Mouse (Mus musculus) lung, postnatal 14 days (tissue): Measurements from ENCODE around the gene Gm49711.

Source experiments
- DNase-seq: peaks from one replicate; pipeline ENCODE4 v3.0.0; 2021

Gene Gm49711

DNA sequence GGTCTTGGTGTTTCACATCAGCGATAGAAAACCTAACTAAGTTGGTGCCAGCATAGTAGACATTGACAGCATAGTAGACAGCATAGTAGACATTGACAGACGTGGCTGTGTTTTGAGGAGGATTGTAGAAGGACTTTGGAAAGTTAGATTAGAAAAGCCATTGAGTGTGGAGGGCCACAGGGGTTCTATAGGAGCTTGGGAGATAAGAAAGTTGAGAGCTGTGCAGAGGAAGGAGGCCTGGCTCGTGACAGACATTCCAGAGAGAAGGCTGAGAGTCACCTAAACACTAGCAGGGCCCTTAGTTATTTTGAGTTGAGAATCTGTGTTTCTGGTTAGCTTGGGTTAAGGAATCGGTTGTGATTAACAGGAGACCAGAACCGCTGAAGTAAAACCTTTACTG, 69.5 kb downstream of the Gm49711 start:
- DNase-seq, result no peak

DNA sequence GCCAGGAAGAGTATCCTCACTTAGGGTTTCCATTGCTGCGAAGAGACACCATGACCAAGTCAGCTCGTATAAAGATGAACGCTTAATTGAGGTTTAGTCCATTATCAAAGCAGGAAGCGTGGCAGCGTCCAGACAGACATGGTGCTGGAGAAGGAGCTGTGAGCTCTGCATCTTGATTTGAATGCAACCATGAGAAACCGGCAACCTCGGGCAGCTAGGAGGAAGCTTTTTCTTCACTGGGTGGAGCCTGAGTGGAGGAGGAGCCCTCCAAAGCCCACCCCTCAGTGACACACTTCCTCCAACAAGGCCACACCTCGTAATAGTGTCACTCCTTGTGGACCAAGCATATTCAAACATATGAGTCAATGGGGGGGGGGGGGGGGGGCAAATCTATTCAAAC, 71.7 kb downstream of the Gm49711 start:
- DNase-seq, result no peak

DNA sequence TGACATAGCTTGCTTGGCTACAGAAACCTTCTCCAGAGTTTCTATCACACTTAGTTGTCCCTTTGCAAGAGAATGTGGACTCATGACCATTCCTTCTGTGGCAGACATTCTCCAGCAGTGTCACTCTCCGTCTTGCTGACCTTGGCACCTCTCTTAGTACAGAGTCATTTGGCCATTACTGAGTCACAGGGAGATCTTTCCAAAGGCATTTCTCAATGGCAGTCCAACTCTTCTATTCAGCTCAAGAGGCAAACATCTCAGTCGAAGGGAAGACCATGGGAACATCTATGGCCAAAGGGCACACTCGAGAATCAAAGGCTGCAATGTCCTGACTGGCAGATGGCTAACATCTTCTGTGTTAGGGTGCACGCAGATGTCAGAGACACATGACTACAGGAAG, 74.4 kb downstream of the Gm49711 start:
- no peak for DNase-seq

DNA sequence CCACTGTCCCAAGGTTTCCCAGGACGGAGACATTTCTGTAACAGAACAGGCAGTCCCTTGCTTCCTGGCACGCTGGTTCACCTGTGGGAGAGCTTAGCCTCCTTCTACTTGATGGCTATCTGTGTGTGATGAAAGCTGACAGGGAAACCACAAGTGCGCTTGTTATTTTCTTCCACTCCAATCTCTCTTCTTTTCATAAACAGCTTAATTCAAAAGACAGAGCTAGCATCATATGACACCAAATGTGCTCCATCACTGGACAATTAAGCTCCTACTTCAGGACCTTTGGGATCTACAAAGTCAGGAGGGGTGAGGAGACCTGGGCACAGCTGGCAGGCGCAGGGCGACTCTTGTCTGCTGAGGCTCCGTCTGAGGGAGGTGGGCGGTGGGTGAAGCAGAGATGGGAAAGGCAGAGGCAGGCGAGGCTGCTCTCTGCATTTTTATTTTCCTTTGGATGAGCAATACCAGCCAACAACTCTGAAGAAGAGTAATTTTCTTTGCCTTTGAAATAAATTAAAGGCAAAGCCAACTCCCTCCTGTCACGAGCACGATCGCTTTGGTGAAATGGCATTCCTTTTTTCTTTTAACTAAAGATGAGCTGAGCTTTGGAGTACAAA, 76.1 kb downstream of the Gm49711 start:
- DNase-seq, result no peak

DNA sequence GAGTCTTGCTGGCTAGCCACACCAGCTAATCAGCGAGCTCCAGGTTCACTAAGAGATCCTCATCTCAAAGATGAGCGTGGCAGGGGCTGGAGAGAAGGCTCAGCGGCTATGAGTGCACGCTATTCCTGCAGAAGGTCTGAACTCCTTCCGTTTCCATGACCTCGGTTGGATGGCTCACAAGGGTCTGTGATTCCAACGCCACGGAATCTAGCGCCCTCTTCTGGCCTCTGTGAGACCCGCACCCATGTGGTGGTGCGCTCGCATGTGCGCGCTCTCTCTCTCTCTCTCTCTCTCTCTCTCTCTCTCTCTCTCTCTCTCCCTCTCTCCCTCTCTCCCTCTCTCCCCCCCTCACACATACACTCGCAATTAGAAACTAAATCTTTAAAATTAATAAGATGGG, 78.2 kb downstream of the Gm49711 start:
- no peak for DNase-seq

DNA sequence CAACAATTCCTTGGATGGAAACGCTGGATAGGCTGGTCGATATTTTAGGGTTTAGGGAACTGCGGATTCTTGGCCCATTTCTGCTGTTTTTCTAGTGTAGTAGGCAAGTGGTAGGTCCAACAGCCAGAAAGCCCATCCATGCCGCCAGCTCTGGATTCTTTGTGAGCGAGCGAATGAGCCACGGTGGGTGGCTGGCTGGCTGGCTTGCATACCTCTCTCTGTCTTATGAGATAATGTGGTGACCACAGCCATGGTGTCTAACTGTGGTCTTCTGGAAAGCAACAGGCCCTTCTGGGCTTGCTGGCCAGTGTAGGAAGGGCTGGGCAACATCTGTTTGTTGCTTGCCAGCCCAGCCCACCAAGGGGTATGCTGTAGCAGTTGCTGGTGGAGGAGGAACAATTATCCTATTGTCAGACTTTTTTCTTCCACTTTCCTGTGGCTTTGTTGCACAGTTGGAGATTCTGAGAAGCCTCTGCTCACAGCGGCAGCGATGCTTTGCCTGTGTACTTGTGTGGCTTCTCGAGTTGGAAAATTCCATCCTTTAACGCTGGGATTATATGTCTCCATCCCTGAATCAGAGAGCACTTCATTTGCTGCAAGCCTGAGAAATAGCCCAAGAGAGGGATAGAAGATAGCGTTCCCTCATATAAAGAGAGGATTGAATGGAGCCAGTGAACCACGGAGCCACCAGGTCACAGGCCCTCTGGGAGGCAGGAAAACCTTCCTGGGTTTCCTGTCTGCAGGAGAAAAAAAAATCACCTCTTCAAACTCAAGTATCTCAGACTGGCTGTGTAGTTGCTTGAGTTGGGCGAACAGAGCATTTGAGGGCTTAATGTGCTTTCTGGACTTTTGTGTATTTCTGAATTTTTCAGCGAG, 81.5 kb downstream of the Gm49711 start:
- DNase-seq, result no peak

DNA sequence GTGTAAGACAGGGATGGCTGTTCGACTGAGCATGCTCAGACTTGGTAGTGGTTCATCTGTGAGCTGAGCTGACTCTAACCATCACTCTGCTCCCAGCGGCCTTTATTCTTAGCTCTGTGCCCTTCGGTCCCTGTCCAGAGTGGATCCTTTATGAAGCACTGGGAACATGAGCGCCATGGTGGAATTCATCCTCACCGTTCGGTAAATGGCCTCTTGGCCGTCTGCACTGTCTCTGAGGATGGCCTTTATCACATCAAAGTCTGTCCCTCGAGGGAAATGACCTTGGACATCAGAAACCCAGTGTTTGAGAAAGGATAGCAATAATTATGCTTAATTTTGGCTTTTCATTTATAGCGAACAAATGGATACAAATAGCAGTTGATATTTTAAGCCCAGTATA, 82.2 kb downstream of the Gm49711 start:
- no peak for DNase-seq

DNA sequence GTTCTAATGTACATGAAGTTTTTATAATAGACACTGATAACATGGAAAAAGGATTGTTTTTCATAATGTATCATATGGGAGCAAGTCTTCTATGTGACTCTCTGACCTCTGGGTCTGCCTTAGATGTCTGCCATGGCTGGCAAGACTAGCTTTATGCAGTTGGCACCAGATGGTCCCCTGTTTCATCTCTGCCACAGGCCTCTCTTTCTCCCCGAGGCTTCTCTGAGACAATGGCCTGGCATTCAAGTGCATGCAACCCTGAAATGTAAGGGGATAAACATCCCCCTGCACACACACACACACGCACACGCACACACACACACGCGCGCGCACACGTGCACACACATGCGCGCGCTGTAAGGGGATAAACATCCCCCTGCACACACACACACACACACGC, 82.9 kb downstream of the Gm49711 start:
- no peak for DNase-seq

DNA sequence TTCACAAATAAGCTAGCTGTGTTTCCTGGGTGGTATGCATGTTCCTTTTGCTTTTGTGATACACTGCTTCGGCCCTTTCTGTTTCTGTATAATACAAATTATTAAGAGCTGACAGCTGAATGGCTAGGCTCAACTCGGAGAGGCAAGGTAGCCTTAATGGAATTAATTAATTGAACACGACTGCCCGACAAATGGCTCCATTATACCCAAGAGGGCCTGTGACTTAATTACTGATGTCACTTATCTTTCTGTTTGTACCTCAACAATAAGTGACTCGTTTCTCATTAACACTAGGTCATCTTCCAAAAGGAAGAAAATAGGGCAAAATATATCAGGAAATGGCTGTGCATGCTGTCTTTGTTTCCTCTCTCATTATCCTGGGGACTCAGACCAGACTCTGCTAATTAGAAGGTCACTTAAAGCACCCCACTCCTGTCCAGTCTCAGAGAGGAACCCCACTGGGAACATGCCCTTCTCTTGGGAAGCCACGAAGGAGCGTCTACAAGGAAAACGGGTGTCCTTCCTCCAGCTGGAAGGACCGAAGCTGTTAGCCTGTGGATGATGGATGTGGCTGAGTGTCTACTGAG, 84.4 kb downstream of the Gm49711 start:
- no peak for DNase-seq

DNA sequence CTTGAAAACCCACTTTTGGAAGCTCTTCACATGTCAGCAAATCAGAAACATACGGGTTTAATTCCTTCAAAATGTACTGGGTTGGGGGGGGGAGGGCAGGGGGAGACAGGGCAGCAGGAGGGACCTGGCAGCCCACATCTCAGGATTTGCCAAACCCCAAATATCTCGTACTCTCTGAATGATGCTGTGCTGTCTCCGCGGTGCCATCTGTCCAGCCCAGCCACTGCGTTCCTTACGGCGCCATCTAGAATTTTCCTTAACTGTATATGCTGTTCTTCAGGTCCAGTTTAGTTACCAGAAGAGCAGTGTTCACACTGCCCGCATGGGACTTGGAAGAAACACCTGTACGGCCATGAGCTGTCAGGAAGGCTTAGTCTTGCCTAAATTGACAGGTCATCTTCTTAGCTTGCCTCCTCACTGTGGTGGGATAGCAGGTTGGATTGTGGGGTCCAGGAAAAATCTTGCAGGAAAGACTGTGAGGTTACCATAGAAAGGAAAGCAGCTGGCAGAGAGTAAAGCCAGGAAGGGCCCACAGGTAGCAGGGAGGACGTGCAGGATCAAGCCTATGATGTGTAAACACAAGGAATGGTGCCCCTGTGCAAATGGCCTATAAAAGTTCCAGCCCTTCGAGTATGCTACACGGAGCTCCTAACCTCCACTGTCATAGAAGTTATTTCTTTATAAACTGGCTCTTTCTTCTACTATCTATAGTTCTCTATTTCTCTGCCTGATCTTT, 89.7 kb downstream of the Gm49711 start:
- no peak for DNase-seq

DNA sequence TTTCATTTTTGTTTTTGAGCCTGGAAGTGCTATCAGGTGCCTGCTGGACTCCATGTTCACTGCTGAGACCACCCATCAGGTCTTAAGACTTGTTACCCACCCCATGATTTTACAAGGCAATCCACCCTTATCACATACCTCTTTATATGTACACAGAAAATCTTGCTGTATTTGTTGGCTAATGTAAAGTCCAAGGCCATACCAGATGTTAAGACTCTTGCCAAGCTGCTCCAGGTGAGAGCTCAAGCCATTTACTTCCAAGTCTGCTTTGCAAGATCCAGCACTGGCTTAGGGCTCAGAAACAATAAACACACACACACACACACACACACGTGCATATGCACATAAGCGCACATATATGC, 90.2 kb downstream of the Gm49711 start:
- DNase-seq, result no peak

DNA sequence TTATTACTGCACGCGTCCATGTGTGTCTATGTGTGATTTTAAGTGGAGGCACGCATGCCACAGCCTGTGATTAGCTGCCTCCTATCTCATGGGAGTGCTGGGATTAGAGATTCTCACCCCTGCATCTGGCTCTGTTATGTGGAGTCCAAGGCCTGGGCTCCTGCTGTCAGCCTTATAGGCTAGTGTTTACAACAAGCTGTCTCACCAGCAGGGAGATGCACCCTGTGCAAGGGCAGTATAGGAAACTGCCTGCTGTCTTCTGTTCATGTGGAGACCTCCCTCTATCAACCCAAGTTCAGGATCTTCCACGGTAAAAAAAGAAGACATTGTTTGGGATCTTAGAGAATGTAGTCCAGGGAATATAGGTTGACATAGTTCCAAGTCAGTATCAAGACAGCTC, 92.9 kb downstream of the Gm49711 start:
- no peak for DNase-seq

DNA sequence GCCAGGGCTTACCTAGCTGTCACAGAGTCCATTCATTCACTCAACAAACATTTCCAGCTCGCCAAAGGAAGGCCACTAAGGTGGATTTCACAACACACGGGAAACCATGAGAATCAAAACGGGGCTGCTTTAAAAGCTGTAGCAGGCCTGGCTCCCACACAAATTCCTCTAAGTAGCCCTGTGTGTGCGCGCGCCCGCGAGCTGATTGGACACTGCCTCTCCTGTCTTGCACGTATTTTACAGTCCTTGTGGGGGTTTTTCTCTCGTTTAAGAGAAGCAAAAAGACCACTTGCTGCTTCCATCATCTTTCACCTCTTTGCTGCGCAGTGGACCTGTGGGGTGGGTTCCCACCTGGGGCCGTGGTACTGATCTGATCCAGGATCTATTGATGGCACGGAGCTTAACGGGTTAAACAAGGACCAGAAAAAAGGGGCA, 99.9 kb downstream of the Gm49711 start:
- DNase-seq, result peak; percentile 39

DNA sequence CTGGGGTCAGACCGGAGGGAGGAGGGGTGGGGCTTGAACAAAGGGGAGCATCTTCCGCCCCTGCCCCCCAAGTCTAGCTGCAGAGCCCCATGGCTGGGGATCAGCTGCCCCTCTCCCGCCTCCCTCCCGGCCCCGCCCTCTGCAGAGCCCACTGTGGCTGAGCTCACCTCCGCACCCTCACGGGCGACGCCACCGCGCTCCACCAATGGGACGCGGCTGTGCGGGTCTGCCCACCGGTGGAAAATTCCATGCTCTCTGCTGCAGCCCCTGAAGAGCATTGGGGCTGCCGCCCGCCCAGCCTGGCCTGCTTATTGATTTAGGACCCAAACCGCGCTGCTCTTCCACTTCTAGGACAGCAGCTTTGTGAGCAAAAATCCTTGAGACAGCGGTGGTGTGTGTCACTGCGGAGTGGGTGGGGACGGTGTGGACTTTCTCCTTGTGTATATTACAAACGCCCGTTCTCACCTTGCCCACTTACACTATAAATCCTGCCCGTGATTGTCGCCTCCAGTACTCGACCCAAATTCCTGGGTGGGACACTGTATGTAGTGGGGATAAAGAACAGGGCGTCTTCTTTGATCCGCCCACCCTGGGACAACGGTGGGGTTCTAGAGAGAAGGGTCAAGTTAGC, 100.5 kb downstream of the Gm49711 start:
- peak; percentile 69 for DNase-seq

DNA sequence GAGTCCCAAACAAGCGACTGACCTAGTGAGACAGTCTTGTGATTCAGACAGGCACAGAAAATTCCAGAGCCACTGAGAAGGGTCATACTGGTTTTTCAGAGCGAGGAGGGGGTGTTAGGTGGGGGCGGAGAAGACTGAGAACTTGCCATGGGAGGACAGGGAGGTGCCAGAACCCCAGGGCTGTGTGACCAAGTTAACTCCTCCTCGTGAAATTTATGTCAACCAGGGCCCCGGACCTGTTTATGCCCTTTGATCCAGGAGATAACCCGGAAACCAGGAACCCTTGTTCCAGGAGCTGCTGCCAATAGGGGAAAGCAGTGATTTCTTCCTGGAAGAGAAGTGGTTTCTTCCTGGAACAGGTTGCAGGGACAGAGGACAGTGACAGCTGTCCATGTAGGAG, 101.0 kb downstream of the Gm49711 start:
- no peak for DNase-seq

DNA sequence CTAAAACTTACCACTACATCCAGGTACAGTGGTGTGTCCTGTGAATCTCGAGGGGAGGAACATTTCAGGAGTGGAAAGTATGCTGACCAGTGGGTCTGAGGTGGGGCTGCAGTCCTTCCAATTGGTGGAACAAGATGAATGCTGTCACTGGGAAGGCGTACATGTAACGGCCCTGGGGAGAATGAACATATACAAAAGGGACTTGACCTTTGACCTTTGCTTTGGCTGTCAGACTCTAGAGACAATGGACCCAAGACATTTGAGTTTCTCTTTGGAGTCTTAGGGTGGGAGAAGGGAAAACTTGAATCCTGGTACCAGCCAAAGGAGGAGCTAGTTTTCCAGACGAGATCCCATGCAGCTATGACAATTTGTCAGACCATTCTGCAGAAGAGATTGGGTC, 104.2 kb downstream of the Gm49711 start:
- no peak for DNase-seq

DNA sequence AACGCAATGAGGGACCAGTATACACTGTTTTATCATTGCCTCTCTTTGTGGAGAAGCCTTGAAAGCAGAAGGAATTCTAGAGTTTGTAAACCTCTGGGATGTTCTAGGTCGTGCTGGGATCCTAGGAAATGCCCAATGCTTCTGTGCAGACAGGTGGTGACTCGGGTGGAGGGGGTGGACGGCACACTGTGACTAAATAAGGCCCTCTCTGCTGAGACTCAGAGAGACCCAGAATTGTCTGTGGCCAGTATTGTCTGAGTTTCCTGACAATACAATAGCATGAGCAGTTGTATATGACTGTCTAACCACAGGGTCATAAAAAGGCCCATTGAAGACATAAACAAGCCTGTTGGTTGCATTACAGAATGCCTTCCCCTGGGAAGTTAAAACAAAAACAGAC, 105.4 kb downstream of the Gm49711 start:
- no peak for DNase-seq

DNA sequence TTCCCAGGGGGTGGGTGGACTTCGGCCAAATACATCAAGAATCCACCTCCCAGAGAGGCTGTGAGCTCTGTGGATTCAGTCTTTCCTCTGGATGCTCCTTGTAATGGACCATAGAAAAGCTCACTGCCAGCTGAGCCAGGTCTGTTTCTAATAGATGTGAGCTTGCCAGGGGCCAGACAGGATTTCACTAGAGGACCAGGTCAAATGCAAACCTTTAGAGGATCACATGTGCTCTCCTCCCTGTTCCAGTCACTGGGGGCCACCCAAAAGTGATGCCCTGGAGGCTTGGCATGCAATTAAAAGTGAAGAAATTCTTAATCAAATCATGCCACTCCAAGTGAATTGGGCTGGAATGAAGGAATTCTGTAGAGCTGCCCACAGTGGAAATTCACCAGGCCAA, 117.9 kb downstream of the Gm49711 start:
- no peak for DNase-seq

DNA sequence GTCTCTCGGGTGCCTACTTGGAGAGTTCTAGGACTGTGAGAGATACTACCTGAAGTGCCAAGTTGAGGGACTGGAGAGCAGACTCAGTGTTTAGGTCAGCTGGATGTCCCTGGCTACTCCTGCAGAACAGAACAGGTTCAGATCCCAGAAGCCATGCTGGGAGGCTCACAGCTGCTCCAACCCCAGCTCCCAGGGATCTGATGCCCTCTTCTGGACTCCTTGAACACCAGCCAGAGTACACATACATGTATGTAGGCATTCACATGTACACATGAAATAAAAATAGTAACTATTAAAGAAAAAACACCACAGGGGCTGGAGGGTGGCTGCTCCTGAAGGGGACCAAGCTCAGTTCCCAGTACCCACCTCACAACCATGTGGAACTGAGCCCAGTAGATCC, 119.6 kb downstream of the Gm49711 start:
- no peak for DNase-seq

DNA sequence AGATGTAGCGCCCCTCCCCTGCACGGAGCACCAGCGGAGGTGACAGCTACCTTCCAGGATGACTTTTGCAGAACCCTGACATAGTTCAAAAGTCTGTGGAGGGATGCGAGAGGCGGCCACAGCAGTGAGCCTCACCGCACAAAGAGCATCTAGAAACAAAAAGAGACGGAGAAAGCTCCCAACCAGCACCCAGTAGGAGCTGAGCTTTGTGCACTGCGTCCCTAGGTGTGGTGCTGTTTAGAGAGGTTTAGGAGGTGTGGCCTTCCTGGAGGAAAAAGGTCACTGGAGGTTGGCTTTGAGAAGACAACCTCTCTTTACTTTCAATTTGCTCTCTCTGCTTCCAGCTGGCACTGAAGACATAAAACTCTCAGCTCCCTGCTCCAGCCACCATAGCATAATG, 121.2 kb downstream of the Gm49711 start:
- no peak for DNase-seq

DNA sequence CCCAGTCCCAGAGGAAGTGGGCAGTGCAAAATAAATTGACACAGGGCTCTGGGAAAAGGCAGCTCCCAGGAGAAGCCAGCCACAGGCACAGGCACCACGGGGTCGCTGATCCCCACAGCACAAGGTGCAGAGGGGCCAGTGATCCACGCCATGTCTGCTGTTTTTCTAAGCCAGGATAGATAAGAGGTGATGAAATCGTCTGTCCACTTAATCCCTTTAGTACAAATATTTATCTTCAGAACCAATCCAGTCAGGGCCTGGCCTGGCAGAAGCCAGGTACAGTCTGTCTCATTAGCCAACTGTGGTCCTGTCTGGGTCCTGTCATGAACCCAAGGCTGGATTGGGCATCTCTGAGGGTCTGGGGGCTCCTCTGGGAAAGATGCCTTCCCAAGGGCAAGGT, 125.4 kb downstream of the Gm49711 start:
- no peak for DNase-seq

DNA sequence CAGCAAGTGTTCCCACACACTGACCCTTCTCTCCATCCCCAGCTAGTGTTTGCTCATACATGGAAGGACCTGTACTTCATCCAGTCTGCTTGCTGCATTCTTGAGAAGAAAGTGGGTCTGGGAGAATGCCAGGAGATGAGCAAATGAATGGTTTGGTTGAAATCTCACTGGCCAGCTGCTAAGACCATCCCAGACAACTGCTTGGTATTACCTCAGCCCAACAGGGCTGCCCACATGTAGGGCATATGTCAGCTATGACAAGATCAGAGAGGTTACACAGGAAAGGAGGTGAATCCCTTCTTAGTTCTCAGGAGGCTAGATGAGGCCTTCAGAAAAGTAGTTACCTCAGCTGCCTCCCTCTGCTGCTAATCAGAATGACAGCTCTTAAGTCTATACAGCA, 132.5 kb downstream of the Gm49711 start:
- no peak for DNase-seq

DNA sequence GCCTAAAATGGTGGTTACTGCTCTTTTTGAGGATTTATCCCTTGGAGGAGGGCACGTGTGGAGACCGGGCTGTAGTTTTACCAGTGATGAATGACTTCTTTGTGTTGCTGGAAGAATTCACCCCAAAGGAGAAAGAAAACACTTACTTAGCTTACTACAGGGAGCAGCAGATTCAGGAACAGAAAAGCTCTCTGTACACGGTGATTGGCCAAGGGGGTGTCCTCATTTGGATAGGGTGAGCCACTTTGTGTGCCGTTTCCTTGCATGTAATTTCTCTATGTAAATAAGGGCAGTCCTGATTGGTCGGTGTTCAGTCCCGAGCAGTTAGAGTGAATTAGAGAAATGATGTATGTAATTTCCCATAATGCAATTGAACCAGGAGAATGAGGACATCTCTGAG, 137.0 kb downstream of the Gm49711 start:
- no peak for DNase-seq
